Mouse (Mus musculus) kidney, embryonic 14.5 days (tissue): Measurements from ENCODE around the gene Peli1. TPM values are rescaled to one million over a fixed set of nuclear protein-coding genes. Genes with fewer than 3 reads are reported as not detected.
"Not testable (repeated sequence)": the region's sequence is repeated elsewhere in the genome, so short reads cannot be mapped to it uniquely, and the experiment has no call there.

ENCODE experiments used
- ATAC-seq: fragments of 200-750 bp; cut with Nextera tagmentation; 2 replicates; pipeline ENCODE4 v1.8.0; 2017; ENCODE audit warnings: moderate number of reproducible peaks, mild to moderate bottlenecking, moderate TSS enrichment, moderate library complexity; ENCODE audit not compliant: low FRiP score, low TSS enrichment
- H3K27ac ChIP-seq: fragments of 300-500 bp; sonication (generic); 2 replicates; pipeline ENCODE4 v1.5.1; 2014; ENCODE audit warnings: low read depth, mild to moderate bottlenecking, low read length, moderate library complexity, mixed read lengths
- H3K27me3 ChIP-seq: fragments of 300-500 bp; sonication (generic); 2 replicates; pipeline ENCODE4 v1.6.1; 2014; ENCODE audit warnings: mild to moderate bottlenecking, low read length; ENCODE audit not compliant: control insufficient read depth, insufficient read depth
- H3K36me3 ChIP-seq: fragments of 300-500 bp; sonication (generic); 2 replicates; pipeline ENCODE4 v1.6.1; 2014; ENCODE audit warnings: low read length, mixed read lengths; ENCODE audit not compliant: control insufficient read depth, insufficient read depth
- H3K4me1 ChIP-seq: fragments of 300-500 bp; sonication (generic); 2 replicates; pipeline ENCODE4 v1.6.1; 2014; ENCODE audit warnings: low read length, mixed read lengths; ENCODE audit not compliant: control insufficient read depth, insufficient read depth
- H3K4me2 ChIP-seq: fragments of 300-500 bp; sonication (generic); replicated peaks from 2 replicates; pipeline ENCODE4 v1.6.1; 2014; ENCODE audit warnings: low read depth, mild to moderate bottlenecking, low read length
- H3K4me3 ChIP-seq: fragments of 300-500 bp; sonication (generic); 2 replicates; pipeline ENCODE4 v1.5.1; 2014; ENCODE audit warnings: mild to moderate bottlenecking, low read length
- H3K9ac ChIP-seq: fragments of 300-500 bp; sonication (generic); 2 replicates; pipeline ENCODE4 v1.6.1; 2014; ENCODE audit warnings: low read depth, mild to moderate bottlenecking, low read length, moderate library complexity
- H3K9me3 ChIP-seq: fragments of 300-500 bp; sonication (generic); 2 replicates; pipeline ENCODE4 v1.6.1; 2016; ENCODE audit warnings: low read length; ENCODE audit not compliant: control insufficient read depth
- WGBS: fragments of 180-500 bp; shearing (Covaris S2); extraction: QIAGEN DNeasy Blood & Tissue Kit; methylation state at CpG from one replicate; pipeline ENCODE4 v1.1.7; 2014; 5-methylcytosine and 5-hydroxymethylcytosine counted together
- polyA plus RNA-seq: library from polyadenylated mRNA; unstranded; fragments of >200 nt; fragmentation: Nextera tagmentation; extraction: Ambion mirVana; gene quantifications from 2 replicates; pipeline ENCODE4 v1.2.1, GENCODE M21; 2014

Gene Peli1
- polyA plus RNA-seq, 1 experiment from 2014 or later = 59.6 TPM

DNA sequence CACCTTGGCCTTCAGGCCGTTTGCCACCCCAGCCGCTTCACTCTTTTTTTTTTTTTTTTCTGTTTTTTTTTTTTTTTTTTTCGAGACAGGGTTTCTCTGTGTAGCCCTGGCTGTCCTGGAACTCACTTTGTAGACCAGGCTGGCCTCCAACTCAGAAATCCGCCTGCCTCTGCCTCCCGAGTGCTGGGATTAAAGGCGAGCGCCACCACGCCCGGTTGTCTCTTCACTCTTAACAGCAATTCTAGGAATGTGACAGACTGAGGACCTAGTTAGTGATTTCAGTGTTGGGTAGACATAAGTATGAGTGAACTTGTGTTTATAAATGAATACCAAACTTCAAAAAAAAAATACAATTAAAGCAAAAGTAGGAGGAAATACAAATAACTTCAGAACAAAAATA lies 88.8 kb downstream of the Peli1 start:
- ATAC-seq, H3K9ac ChIP-seq, H3K4me3 ChIP-seq, H3K27me3 ChIP-seq, H3K4me2 ChIP-seq, H3K36me3 ChIP-seq, H3K9me3 ChIP-seq, H3K27ac ChIP-seq, H3K4me1 ChIP-seq: not testable (repeated sequence)
- 89% methylated on average over 8 of the region's 9 CpGs for WGBS

GRCm38 (mm10) chr11:21180650-21181049 lies 89.6 kb downstream of the Peli1 start:
- Histone ChIP-seq H3K4me1 (no peaks in the 10 kb centered on the region), H3K36me3 (no peaks in the 10 kb centered on the region), H3K27ac (no peak overlapping the region), H3K9ac (no peak overlapping the region), H3K4me2 (no peak overlapping the region), H3K4me3 (no peak overlapping the region), H3K9me3 (no peaks in the 10 kb centered on the region), H3K27me3 (no peaks in the 10 kb centered on the region)
- no peak for ATAC-seq
- WGBS = 59% methylated on average over 1 of the region's 1 CpGs

DNA sequence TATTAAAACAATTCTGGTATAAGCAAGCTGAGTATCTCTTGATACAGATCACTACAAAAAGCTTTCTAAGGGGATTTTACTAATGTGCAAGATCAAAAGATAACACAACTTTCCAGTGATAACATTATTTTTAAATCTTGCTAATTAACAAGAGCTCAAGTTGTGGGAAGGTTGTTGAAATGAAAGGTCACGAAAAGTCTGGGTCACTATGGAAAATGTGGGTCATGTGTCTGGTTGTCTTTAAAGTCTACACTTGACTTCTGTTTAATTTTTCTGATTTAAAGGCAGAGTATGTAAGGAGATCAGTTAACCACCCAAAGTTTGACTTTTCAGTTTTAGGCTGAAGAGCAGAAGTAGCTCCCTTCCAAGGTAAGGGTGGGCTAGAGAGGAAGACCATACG lies 90.5 kb downstream of the Peli1 start:
- H3K36me3 ChIP-seq = no peaks in the 10 kb centered on the region
- H3K27ac ChIP-seq = no peak overlapping the region
- 87% methylated on average over 2 of the region's 2 CpGs for WGBS
- H3K9ac ChIP-seq = no peak overlapping the region
- no peaks in the 10 kb centered on the region for H3K9me3 ChIP-seq
- H3K4me2 ChIP-seq = no peak overlapping the region
- ATAC-seq = no peak
- no peaks in the 10 kb centered on the region for H3K4me1 ChIP-seq
- no peak overlapping the region for H3K4me3 ChIP-seq
- H3K27me3 ChIP-seq = no peaks in the 10 kb centered on the region

DNA sequence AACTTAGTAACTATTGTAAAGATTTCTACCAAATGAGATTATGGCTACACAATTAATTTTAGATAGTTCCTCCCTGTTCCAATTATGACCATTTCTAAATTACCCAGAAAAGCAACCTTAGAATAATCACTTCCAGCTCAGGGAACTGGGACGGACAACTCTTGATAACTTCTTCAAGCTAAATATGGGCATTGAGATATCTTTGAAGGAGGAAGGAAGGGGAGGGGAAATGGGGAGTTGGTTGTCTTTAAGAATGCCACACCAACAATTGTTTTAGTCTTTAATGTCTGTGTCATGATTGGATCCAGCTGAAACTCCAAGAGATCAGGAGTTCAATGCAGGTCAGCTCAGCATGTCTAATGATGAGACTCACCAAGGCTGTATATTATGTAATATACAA lies 91.6 kb downstream of the Peli1 start:
- Histone ChIP-seq H3K4me2 (no peak overlapping the region), H3K4me1 (no peaks in the 10 kb centered on the region), H3K9ac (no peak overlapping the region), H3K4me3 (no peak overlapping the region), H3K36me3 (no peaks in the 10 kb centered on the region), H3K27me3 (no peaks in the 10 kb centered on the region), H3K27ac (no peak overlapping the region), H3K9me3 (no peaks in the 10 kb centered on the region)
- 68% methylated on average over 1 of the region's 1 CpGs for WGBS
- ATAC-seq = no peak

DNA sequence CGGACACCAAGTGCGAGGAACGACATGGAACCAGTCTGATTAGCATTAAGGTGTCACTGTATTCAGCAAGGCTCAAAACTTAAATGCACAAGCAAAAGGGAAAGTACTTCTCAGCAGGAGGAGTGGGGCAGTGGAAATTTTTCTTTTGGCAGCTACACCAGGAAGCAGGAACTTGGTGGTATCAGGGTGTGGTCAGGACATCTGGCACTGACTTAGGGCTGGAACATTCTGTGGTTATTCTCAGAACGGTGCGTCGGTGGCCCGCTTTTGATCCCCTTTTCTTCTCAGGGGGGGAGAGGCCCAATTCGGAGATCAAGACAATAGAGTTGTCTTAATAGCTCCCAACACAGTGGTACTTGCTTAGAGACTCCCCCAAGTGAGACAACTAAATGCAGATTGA lies 100.7 kb downstream of the Peli1 start:
- 94% methylated on average over 8 of the region's 8 CpGs for WGBS
- H3K4me3 ChIP-seq, H3K36me3 ChIP-seq, H3K4me1 ChIP-seq, H3K27me3 ChIP-seq, H3K27ac ChIP-seq, H3K9me3 ChIP-seq, H3K9ac ChIP-seq, H3K4me2 ChIP-seq, ATAC-seq: not testable (repeated sequence)

DNA sequence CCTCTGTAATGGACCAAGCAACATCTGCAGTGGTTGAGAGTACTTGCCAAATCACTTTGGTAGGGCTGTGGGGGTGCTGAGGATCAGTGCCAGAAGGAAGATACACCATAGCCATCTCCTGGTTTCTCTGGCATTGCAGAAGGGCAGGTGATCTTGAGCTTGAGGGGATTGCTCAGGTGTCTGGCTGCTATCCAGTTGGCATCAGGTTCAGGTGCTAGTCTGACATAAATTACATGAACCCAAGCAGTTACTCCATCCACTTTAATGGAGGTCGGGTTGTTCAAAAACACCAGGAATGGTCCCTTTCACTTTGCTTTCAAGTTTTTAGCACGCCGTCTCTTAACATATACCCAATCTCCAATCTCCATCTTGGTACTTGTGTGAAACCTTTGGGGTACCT lies 103.8 kb downstream of the Peli1 start:
- Histone ChIP-seq H3K4me2 (no peak overlapping the region), H3K27ac (no peak overlapping the region), H3K36me3 (no peaks in the 10 kb centered on the region), H3K4me1 (no peaks in the 10 kb centered on the region), H3K9me3 (no peaks in the 10 kb centered on the region), H3K9ac (no peak overlapping the region), H3K27me3 (no peaks in the 10 kb centered on the region), H3K4me3 (no peak overlapping the region)
- no peak for ATAC-seq
- 88% methylated on average over 3 of the region's 3 CpGs for WGBS

Other genes with a start within 250 kb of the Peli1 start
- gene Vps54, start 148.0 kb downstream of the Peli1 start, polyA plus RNA-seq = 17.0 and 19.9 TPM in 2 replicates